Mouse (Mus musculus): ENCODE data around the gene Egln1.

Gene Egln1

GRCm38 (mm10) chr8:124898251-124898905 lies 50.7 kb downstream of the Egln1 start:
- no peak for DNase-seq (ENCODE audit: low spot score)

- peak; percentile 99 for DNase-seq (ENCODE audit: low spot score)
Observed at GRCm38 (mm10) chr8:124897386-124898250, 51.5 kb downstream of the Egln1 start, which contains the start of the genes Exoc8 and Sprtn. TSS of gene Exoc8 (minus strand) at chr8:124897705. TSS of gene Sprtn (plus strand) at chr8:124897886.

- DNase-seq (ENCODE audit: low spot score) = peak; percentile 52
Observed at GRCm38 (mm10) chr8:124896632-124897385, 52.3 kb downstream of the Egln1 start.

DNA sequence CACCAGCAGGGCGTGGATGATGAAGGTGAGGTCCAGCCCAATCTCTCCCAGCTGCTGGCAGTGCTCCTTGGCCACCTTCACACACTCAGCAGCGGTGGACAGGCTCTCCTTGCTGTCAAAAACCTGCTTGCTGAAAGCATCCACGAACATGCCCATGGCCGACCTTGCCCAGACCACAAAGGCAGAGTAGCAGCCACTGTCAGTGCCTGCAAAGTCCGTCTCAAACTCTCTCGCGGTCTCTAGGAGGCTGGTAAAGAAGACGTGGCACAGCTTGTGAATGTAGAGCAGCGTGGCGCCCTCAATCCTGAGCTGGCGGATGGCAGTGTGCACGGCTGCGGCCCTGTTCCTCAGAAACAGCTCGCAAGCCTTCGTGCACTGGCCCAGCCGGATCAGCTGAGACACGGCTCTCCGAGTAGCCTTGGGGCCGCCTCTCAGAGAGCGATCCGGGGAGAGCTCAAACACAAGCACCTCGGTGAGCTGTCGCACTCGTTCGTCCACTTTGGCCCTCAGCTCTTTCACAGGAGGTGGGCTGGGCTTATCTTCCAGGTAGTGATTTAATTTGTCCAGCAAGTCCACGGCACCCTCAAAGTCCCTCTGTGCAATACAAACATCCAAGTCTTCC lies 53.0 kb downstream of the Egln1 start:
- no peak for DNase-seq (ENCODE audit: low spot score)

DNA sequence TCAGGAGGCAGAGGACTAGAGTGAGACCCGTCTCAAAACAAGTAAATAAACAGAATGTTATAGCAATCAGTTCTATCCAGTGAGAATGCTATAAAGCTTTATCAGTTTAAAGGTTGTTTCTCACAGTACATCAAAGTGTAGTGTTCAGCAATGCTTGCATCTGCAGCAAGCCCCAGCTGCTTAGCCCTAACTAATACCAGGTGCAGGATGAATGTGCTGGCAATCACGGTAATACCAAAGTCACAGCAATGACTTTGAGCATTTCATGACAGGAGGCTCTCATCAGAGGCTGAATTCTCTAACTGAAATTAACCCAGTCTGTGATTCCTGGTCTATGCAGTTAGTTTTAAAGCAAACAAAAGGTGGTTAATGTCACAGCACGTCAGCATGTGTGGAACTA lies 56.5 kb downstream of the Egln1 start:
- DNase-seq (ENCODE audit: low spot score) = no peak

- DNase-seq (ENCODE audit: low spot score) = no peak
Observed at GRCm38 (mm10) chr8:124888385-124888784, 60.7 kb downstream of the Egln1 start.

DNA sequence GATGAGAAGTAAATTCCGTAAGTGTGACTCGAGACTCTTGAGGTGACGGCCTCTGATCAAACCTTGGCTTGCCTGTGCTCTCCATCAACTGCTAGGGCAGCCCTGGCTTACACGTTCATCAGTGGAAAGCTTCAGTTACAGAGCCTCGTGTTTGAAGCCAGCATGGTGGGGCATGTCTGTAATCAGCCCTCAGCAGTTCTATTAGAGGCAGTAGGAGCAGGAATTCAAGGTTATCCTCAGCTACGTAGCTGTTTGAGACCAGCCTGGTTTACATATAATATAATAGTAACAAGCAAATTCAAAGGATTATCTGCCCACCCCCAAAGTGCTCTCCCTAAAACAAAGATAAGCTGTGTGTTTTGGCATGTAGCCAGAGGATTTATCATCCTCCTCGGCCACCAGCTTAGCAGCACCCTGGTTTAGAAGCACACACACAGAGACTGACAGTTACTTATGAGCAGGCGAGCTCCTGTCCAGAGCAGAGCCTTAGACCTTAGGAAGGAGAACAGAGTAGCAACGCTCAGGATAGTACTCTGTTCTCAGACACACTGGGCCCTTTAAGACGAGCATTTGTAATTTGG lies 70.1 kb downstream of the Egln1 start:
- no peak for DNase-seq (ENCODE audit: low spot score)

DNA sequence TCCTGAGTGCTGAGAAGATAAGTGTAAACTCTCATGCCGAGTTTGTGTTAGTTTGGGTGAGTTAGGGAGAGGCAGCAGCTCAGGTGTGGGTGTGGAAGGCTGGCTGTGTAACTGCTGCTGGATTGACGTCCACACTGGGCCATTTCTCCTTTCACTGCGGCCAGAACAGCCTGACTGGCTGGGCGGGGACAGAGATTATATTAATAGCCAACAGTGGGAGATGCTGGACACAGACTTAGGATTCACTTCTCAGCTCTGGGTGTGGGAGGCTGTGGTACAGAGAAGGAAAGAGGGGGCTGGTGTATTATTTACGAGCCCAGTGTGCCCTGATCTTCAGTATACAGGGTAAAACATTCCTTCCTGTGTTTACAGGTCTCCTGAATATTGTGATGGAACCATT lies 71.0 kb downstream of the Egln1 start:
- DNase-seq (ENCODE audit: low spot score) = no peak

DNA sequence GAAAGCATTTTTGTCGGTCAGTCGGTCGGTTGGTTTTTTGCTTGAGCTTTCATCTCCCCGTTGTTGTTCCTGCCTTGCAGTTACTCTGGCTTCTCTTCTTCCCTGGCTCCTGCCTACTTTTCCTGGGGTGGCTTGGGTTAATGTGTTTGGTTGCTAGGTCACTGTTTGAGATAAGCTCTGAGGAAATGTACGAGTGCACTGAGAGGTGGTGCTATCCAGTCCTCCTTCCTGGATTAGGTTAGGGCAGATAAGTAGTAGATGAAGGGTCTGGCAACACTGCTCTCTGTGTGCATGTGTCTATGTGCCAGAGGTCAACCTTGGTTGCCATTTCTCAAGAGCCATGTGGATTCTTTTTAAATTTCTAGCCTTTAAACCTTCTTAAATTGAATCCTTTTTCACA lies 76.4 kb downstream of the Egln1 start:
- no peak for DNase-seq (ENCODE audit: low spot score)

GRCm38 (mm10) chr8:124872081-124872480 lies 77.0 kb downstream of the Egln1 start:
- no peak for DNase-seq (ENCODE audit: low spot score)

GRCm38 (mm10) chr8:124871474-124871873 lies 77.7 kb downstream of the Egln1 start:
- no peak for DNase-seq (ENCODE audit: low spot score)

DNA sequence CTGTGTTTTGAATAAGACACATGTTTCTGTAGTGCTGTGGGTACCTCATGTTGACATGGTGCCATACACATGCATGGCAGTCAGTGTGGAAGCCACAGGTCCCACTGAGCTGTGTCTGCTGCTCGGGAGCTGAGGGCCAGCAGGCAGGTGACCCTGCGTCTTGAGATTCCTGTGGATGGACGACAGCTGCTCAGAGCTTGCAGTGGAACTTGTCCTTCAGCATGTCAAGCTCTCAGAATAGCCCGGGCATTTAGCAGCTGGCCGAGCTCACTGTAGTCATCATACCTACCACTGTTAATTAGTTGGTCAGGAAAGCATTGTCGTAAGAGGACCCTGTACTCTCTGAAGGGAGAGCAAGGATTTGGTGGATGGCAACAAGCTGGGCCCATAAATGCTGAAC lies 79.4 kb downstream of the Egln1 start:
- DNase-seq (ENCODE audit: low spot score) = no peak

GRCm38 (mm10) chr8:124867126-124867525 lies 82.0 kb downstream of the Egln1 start:
- DNase-seq (ENCODE audit: low spot score) = no peak

- DNase-seq (ENCODE audit: low spot score) = no peak
Observed at GRCm38 (mm10) chr8:124866669-124867068, 82.5 kb downstream of the Egln1 start.

GRCm38 (mm10) chr8:124863729-124864128 lies 85.4 kb downstream of the Egln1 start:
- no peak for DNase-seq (ENCODE audit: low spot score)

DNA sequence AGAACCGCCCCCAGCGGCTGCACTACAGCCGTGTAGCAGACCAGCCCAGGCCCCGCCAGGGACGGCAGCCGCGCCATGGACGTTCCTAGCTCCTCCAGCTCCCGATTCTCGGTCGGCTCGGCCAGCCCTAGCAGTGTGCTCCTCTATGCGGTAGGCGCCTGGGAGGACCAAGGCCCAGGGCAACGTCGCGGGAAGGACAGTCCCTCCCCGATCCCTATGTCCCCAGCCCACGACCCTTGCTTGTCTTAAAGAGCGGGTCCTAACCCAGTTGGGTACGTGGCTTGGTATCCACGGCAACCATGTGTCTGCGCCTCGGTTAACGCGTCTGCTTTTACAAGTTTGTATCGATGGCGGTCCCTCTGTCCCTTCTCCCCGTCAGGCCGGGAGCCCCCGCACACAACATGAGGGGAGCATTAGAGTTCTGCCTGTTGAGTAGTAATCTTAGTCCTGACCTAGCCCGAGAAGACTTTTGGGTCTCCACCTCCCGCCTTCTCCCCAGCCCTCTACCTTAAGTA lies 85.9 kb downstream of the Egln1 start:
- no peak for DNase-seq (ENCODE audit: low spot score)

DNA sequence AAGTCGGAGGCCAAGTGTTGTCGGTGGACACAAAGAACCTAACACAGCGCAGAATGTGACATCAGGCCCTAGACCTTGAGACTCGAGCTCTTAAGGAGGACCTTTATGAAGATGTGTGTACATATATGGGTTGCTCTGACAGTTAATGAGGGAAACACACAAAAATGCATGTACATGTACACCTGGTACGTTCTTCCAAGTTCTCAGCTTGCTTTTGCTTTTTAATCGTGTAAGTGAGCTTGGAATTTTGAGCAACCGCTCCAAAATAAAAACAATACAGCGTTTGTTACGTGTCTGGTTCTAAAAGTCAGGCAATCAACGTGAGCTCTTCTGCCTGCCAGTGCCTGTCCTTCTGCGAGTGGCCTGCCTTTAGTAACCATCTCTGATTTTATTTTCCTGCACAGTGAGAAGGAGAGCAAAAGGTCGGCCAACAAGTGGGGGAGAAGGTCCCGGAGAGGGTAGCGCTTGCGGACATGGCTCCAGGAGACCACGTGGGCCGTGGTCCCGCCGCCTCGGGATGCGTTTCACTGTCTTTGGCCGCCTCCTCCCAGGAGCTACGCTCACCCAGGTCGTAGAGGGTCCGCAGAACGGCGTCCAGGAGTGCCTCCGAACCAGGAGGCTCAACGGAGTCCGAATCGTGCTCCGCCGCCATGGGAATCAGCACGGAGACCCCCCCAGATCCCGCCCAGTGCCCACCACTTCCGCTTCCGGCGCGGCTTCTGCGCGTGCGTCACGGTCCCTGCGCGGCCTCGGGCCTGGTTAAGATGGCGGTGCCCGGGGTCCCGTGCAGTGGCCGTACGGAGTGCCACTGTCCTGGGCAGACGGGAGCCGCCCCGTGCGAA lies 86.6 kb downstream of the Egln1 start, which contains the start of the genes Gnpat and 2810004N23Rik:
Gene Gnpat (plus strand): TSS at position 713 of the 842 bp plus-strand sequence.
Gene 2810004N23Rik (minus strand): TSS at position 800 of the 842 bp plus-strand sequence.
- peak; percentile 97 for DNase-seq (ENCODE audit: low spot score)

- no peak for DNase-seq (ENCODE audit: low spot score)
Observed at GRCm38 (mm10) chr8:124860188-124860587, 88.9 kb downstream of the Egln1 start.

DNA sequence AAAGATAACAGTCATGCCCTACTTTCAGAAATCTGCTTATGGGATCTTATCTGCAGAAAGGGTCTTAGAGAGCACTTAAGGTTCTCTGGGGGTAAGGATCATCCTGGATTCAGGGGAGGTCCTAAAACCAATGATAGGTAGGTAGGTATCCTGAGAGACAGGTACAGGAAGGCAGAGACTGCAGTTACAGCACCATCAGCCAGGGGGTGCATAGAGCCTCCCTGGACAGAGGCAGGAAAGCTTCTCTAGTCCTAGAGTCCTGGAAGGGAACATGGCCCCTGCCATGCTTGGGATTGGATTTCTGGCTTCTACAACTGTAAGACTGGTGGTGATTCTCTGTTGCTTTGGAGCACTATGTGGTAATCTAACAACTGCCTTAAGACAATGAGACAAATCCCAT lies 89.7 kb downstream of the Egln1 start:
- no peak for DNase-seq (ENCODE audit: low spot score)
